Mouse (Mus musculus) cerebellum, postnatal 14 days (tissue): ENCODE data around the gene Sult3a2.
"Not testable (repeated sequence)": the region's sequence is repeated elsewhere in the genome, so short reads cannot be mapped to it uniquely, and the experiment has no call there.

Source experiments
- DNase-seq, 2 experiments: peaks; one replicate each; pipeline ENCODE4 v3.0.0; 2021; ENCODE audit warnings: mixed read lengths in 2 of 2

Gene Sult3a2

GRCm38 (mm10) chr10:33786604-33787003, at the start of gene Sult3a2:
TSS of gene Sult3a2 (minus strand) at chr10:33786704.
- no peak for DNase-seq

- DNase-seq, result no peak
These were observed 34.4 kb upstream of the Sult3a2 start for GRCm38 (mm10) chr10:33820892-33821291.

GRCm38 (mm10) chr10:33816923-33817322, 30.4 kb upstream of the Sult3a2 start:
- no peak for DNase-seq

- no peak for DNase-seq
These were observed 27.8 kb upstream of the Sult3a2 start for GRCm38 (mm10) chr10:33814266-33814665.

- DNase-seq, result no peak
These were observed 25.3 kb upstream of the Sult3a2 start for GRCm38 (mm10) chr10:33811807-33812206.

- DNase-seq, result not testable (repeated sequence)
These were observed 10.9 kb upstream of the Sult3a2 start for GRCm38 (mm10) chr10:33797221-33797949.

- DNase-seq, result not testable (repeated sequence)
These were observed 9.9 kb upstream of the Sult3a2 start for GRCm38 (mm10) chr10:33796269-33796915.

- DNase-seq, result not testable (repeated sequence)
These were observed 5.7 kb upstream of the Sult3a2 start for GRCm38 (mm10) chr10:33792166-33792565.

GRCm38 (mm10) chr10:33787541-33787940, 1.0 kb upstream of the Sult3a2 start:
- no peak for DNase-seq

GRCm38 (mm10) chr10:33735251-33735650, 51.3 kb downstream of the Sult3a2 start:
- not testable (repeated sequence) for DNase-seq

- no peak for DNase-seq
These were observed 53.3 kb downstream of the Sult3a2 start for GRCm38 (mm10) chr10:33733241-33733640.

- DNase-seq, result no peak
These were observed 53.9 kb downstream of the Sult3a2 start for GRCm38 (mm10) chr10:33732409-33733185.

GRCm38 (mm10) chr10:33723764-33724163, 62.7 kb downstream of the Sult3a2 start:
- no peak for DNase-seq

GRCm38 (mm10) chr10:33721827-33722438, 64.6 kb downstream of the Sult3a2 start:
- no peak for DNase-seq
